Comparison of ENCODE assay signal across 9 mouse cellular contexts in genomic region chr12:102305069-102305836, GRCm38 (mm10). TPM values are rescaled to one million over a fixed set of nuclear protein-coding genes. Genes with fewer than 3 reads are reported as not detected.
DNase-seq lines count a peak whose midpoint lies in the region; TF ChIP-seq lines count a peak whose summit lies in the region.
"Had no signal": no experiment of that assay in that cellular context is flagged by ENCODE, and none has a peak within 500 bp of the region (broad histone marks: within the 10 kb centered on the region; RNA-seq: fewer than 3 reads in every experiment).

No protein-coding gene starts in this region.

- no peaks in the 10 kb centered on the region for H3K36me3 ChIP-seq in testis, adult 2 months (ENCODE audit: control insufficient read depth, insufficient read depth, low read length)

- TF ChIP-seq POLR2A in testis, adult 2 months (IDR thresholded peaks at IDR 0.05; ENCODE audit: control insufficient read depth, low read depth, low read length): no peak

- DNase-seq in layer of hippocampus, adult 2 months (ENCODE audit: low spot score in 2 of 2): no peak
- no peak for DNase-seq in layer of hippocampus, adult 9-10 months (ENCODE audit: low spot score)
- no peak for DNase-seq in testis, postnatal 10 days (ENCODE audit: low spot score)
- DNase-seq in kidney, adult 8-10 months: peak; percentile 72 to 76
- DNase-seq in adrenal gland, postnatal 4 days (ENCODE audit: low spot score in 2 of 2): no peak
- DNase-seq in heart, adult 11 months: no peak
- no peak for DNase-seq in spleen, postnatal 14 days (ENCODE audit: low spot score in 2 of 2)
- DNase-seq: thymus, postnatal 4 days had no signal

- peak overlapping the region; percentile 23; the same call in 1 of the 2 replicates for H3K27ac ChIP-seq in layer of hippocampus, adult 2 months
- H3K27ac ChIP-seq in testis, adult 2 months (ENCODE audit: control insufficient read depth, insufficient read depth, low read depth, low read length): 0 out of 2 replicates have a peak overlapping the region, but pooled peaks have one; percentile 30

- no peak overlapping the region for H3K4me3 ChIP-seq in layer of hippocampus, adult 2 months
- H3K4me3 ChIP-seq in testis, adult 2 months (ENCODE audit: control insufficient read depth, low read depth, low read length): no peak overlapping the region

- H3K27me3 ChIP-seq in testis, adult 2 months (ENCODE audit: control insufficient read depth, insufficient read depth, low read length): no peaks in the 10 kb centered on the region

- H3K4me1 ChIP-seq in testis, adult 2 months (ENCODE audit: control insufficient read depth, insufficient read depth, low read length): peaks cover 2% of the 10 kb centered on the region

- no peak for TF ChIP-seq CTCF in layer of hippocampus, adult 2 months (conservative IDR thresholded peaks at IDR 0.05)
- no peak for TF ChIP-seq CTCF in testis, adult 2 months (IDR thresholded peaks at IDR 0.05; ENCODE audit: control insufficient read depth, insufficient read depth, insufficient replicate concordance, low read depth, low read length)

RNA-seq across cellular contexts. Expression of gene Rin3, which starts 22.4 kb away (rescaled TPM):
- 1 to 10 TPM; 3.2 to 4.3 TPM for total RNA-seq in layer of hippocampus, adult 2 months (2021)
- 2.1 and 2.4 TPM in 2 replicates for polyA plus RNA-seq in testis, adult 2 months (2012; rRNA removed)
- total RNA-seq in adrenal gland, postnatal 4 days (2021): 10 to 100 TPM; 16.7 to 19.8 TPM

Comparison
In these comparisons a context has a peak if more than half of its experiments do, and no peak if none do; other contexts are left out.
1. DNase-seq: peak in kidney, adult 8-10 months (2 of 2); none in layer of hippocampus, adult 2 months (0 of 2), layer of hippocampus, adult 9-10 months (single experiment), testis, postnatal 10 days (single experiment), adrenal gland, postnatal 4 days (0 of 2), heart, adult 11 months (single experiment) and spleen, postnatal 14 days (0 of 2).